Mouse (Mus musculus): ENCODE measurements around the gene 1810024B03Rik. TPM values are rescaled to one million over a fixed set of nuclear protein-coding genes. Genes with fewer than 3 reads are reported as not detected.
A peak's percentile ranks its signal among the peaks of the same experiment; 100 is the strongest.
"Not testable (repeated sequence)": the region's sequence is repeated elsewhere in the genome, so short reads cannot be mapped to it uniquely, and the experiment has no call there.

The 1810024B03Rik gene
- polyA plus RNA-seq, 1 experiment from 2014 or later: 0.76 TPM

GRCm38 (mm10) chr2:127247592-127248333 is 39.7 kb upstream of the 1810024B03Rik start, which contains the start of the genes Ciao1 and Tmem127:
Ciao1 (minus strand) TSS chr2:127247816.
Tmem127 (plus strand) TSS chr2:127247908.
- H3K27me3 ChIP-seq: no peaks in the 10 kb centered on the region
- TF ChIP-seq CTCF (IDR thresholded peaks at IDR 0.05): no peak
- CTCF ChIA-PET: interaction anchor here (0.7 to 9.4 kb wide), 2 partner anchors 18 to 93 kb away, joined by 3 to 66 read pairs; no protein-coding TSS in a partner anchor
- DNase-seq (ENCODE audit: low read depth, low spot score) (peak; percentile 92), ATAC-seq (peak; percentile 90)
- in situ Hi-C loops (cut with MboI; ENCODE audit: low pct_unique_long_range_greater_than_20kb): no loop called here
- POLR2A ChIA-PET: interaction anchor here (1.4 to 2.8 kb wide), 2 partner anchors 20 to 21 kb away, joined by 3 to 12 read pairs; partner anchors contain the start of gene Stard7

DNA sequence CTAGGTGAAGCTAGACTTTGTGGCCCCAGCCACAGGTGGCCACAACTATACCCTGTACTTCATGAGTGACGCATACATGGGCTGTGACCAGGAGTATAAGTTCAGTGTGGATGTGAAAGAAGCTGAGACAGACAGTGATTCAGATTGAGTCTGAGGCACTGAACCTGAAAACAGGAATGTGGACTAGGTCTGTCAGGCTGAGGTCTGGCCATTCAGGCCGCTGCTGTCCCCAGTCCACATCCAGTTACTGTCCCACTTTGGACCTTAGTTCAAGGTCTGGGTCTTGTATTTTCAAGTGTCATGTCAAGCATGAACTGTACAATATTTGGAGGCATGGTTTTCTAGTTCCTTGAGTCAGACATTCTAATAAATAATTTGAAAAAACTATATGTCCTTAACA is 32.0 kb upstream of the 1810024B03Rik start:
- ATAC-seq (no peak), DNase-seq (ENCODE audit: low read depth, low spot score) (no peak)
- CTCF ChIA-PET: interaction anchor here (1.1 to 2.1 kb wide), 4 partner anchors 11 to 28 kb away, joined by 3 to 4 read pairs (median 4); no protein-coding TSS in a partner anchor
- no peaks in the 10 kb centered on the region for H3K27me3 ChIP-seq
- POLR2A ChIA-PET: no interaction called here
- in situ Hi-C loops (cut with MboI; ENCODE audit: low pct_unique_long_range_greater_than_20kb): no loop called here
- TF ChIP-seq CTCF (IDR thresholded peaks at IDR 0.05): no peak

DNA sequence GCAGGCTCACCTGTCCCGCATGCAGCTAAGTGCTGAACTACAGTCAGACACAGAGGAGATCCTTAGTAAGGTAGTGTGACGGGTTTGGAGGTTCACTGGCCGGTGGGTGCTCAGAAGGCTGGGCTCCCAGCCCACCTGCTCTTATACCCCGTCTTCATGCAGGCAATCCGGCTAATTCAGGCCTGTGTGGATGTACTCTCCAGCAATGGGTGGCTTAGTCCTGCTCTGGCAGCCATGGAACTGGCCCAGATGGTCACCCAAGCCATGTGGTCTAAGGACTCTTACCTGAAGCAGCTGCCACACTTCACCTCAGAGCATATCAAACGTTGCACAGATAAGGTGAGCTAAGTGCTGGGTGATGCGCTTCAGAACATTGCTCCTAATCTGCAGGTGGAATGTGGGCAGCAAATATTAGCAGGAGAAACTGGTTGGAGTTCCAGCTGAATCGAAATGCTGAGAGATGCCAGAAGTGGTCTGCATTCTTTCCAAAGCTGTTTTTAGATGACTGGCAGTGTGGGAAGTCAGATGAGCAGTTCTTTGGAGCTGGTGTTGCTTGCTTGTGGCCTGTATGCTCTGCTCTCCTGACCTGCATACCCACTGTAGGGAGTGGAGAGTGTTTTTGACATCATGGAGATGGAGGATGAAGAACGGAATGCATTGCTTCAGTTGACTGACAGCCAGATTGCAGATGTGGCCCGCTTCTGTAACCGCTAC is 30.0 kb upstream of the 1810024B03Rik start:
- POLR2A ChIA-PET: interaction anchor here (1.4 kb wide), 1 partner anchor 12 kb away, joined by 3 read pairs; no protein-coding TSS in a partner anchor
- H3K27me3 ChIP-seq: no peaks in the 10 kb centered on the region
- CTCF ChIA-PET: interaction anchor here (1.2 kb wide), 1 partner anchor 14 kb away, joined by 6 read pairs; no protein-coding TSS in a partner anchor
- no peak for DNase-seq (ENCODE audit: low read depth, low spot score)
- in situ Hi-C loops (cut with MboI; ENCODE audit: low pct_unique_long_range_greater_than_20kb): no loop called here
- ATAC-seq: no peak
- TF ChIP-seq CTCF (IDR thresholded peaks at IDR 0.05): no peak

- no peak for ATAC-seq
- ChIA-PET POLR2A (no interaction called here), CTCF (interaction anchor here (1.7 kb wide), 1 partner anchor 13 kb away, joined by 5 read pairs; no protein-coding TSS in a partner anchor)
- in situ Hi-C loops (cut with MboI; ENCODE audit: low pct_unique_long_range_greater_than_20kb): no loop called here
- H3K27me3 ChIP-seq: no peaks in the 10 kb centered on the region
- TF ChIP-seq CTCF (IDR thresholded peaks at IDR 0.05): no peak
- no peak for DNase-seq (ENCODE audit: low read depth, low spot score)
Measured at GRCm38 (mm10) chr2:127225261-127225660, 17.2 kb upstream of the 1810024B03Rik start.

- no peak for TF ChIP-seq CTCF (IDR thresholded peaks at IDR 0.05)
- ChIA-PET CTCF (interaction anchor here (1.2 kb wide), 1 partner anchor 145 kb away, joined by 3 read pairs; the partner anchor contains the start of gene Adra2b), POLR2A (no interaction called here)
- no peak for DNase-seq (ENCODE audit: low read depth, low spot score)
- no peak for ATAC-seq
- H3K27me3 ChIP-seq: no peaks in the 10 kb centered on the region
- in situ Hi-C loops (cut with MboI; ENCODE audit: low pct_unique_long_range_greater_than_20kb): no loop called here
Measured at GRCm38 (mm10) chr2:127217746-127218145, 9.7 kb upstream of the 1810024B03Rik start.

- TF ChIP-seq CTCF (IDR thresholded peaks at IDR 0.05): no peak
- POLR2A ChIA-PET: no interaction called here
- CTCF ChIA-PET: interaction anchor here (3.0 kb wide), 1 partner anchor 10 kb away, joined by 7 read pairs; no protein-coding TSS in a partner anchor
- no peak for DNase-seq (ENCODE audit: low read depth, low spot score)
- in situ Hi-C loops (cut with MboI; ENCODE audit: low pct_unique_long_range_greater_than_20kb): no loop called here
- no peaks in the 10 kb centered on the region for H3K27me3 ChIP-seq
- no peak for ATAC-seq
Measured at GRCm38 (mm10) chr2:127210701-127211100, 2.6 kb upstream of the 1810024B03Rik start.

DNA sequence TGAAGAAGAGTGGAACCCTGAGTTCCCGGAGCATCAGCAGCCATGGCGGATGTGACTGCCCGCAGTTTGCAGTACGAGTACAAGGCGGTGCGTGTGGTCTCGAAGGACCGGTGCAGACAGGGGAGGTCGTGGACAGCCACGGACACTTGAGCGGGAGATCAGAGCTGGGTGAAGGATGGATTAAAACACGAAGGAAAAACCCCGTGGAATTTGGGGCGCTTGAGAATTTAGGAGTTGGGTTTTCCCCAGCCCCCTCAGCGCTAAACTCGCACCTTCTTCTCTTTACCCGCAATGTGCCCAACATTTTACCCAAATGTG is 331 bp upstream of the 1810024B03Rik start:
- no peak for ATAC-seq
- no peak for TF ChIP-seq CTCF (IDR thresholded peaks at IDR 0.05)

DNA sequence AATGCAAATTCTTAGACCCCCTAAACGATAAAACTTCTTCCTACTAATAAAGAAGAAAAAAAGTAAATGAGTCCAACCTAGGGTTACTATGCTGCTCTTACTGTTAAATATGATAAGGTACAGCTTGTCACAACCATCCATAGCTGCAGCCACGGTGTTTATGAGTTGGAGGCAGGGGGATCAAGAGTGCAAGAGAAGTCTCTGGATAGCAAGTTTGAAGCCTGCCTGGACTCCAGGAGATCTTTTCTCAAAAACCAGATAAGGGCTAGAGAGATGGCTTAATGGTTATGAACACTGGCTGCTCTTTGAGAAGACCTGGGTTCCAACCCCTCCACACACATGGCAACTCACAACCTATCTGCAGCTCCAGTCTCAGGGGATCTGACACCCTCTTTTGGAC is 1.2 kb downstream of the 1810024B03Rik start:
- in situ Hi-C loops (cut with MboI; ENCODE audit: low pct_unique_long_range_greater_than_20kb): loop anchor here (10.0 kb wide), 1 partner anchor 182 kb away; no protein-coding TSS in a partner anchor
- no peaks in the 10 kb centered on the region for H3K27me3 ChIP-seq
- ATAC-seq (no peak), DNase-seq (ENCODE audit: low read depth, low spot score) (no peak)
- no peak for TF ChIP-seq CTCF (IDR thresholded peaks at IDR 0.05)
- POLR2A ChIA-PET: no interaction called here
- CTCF ChIA-PET: no interaction called here

More for the DNA sequence above, 331 bp upstream of the 1810024B03Rik start:
- in situ Hi-C loops (cut with MboI; ENCODE audit: low pct_unique_long_range_greater_than_20kb): loop anchor here (10.0 kb wide), 1 partner anchor 184 kb away; no protein-coding TSS in a partner anchor
- no peaks in the 10 kb centered on the region for H3K27me3 ChIP-seq
- DNase-seq (ENCODE audit: low read depth, low spot score): no peak
- POLR2A ChIA-PET: no interaction called here
- CTCF ChIA-PET: no interaction called here

- DNase-seq (ENCODE audit: low read depth, low spot score); POLR2A ChIA-PET: not testable (repeated sequence)
Measured at GRCm38 (mm10) chr2:127205936-127206335, 2.1 kb downstream of the 1810024B03Rik start.

GRCm38 (mm10) chr2:127204932-127205331 is 3.1 kb downstream of the 1810024B03Rik start:
- no peaks in the 10 kb centered on the region for H3K27me3 ChIP-seq
- DNase-seq (ENCODE audit: low read depth, low spot score) (no peak), ATAC-seq (no peak)
- in situ Hi-C loops (cut with MboI; ENCODE audit: low pct_unique_long_range_greater_than_20kb): loop anchor here (5.0 to 10.0 kb wide), 2 partner anchors 43 to 180 kb away; no protein-coding TSS in a partner anchor
- CTCF ChIA-PET: interaction anchor here (0.7 to 1.4 kb wide), 3 partner anchors 11 to 110 kb away, joined by 3 to 4 read pairs (median 3); no protein-coding TSS in a partner anchor
- peak; percentile 71 for TF ChIP-seq CTCF (IDR thresholded peaks at IDR 0.05)
- POLR2A ChIA-PET: no interaction called here

More at GRCm38 (mm10) chr2:127205936-127206335, 2.1 kb downstream of the 1810024B03Rik start:
- in situ Hi-C loops (cut with MboI; ENCODE audit: low pct_unique_long_range_greater_than_20kb): loop anchor here (10.0 kb wide), 1 partner anchor 181 kb away; no protein-coding TSS in a partner anchor
- H3K27me3 ChIP-seq, ATAC-seq: not testable (repeated sequence)
- CTCF ChIA-PET: interaction anchor here (1.1 to 1.4 kb wide), 2 partner anchors 12 to 18 kb away, joined by 3 to 4 read pairs; no protein-coding TSS in a partner anchor

All from Patski (cell line).